Mouse (Mus musculus): ENCODE results near the gene Camkmt.

The Camkmt gene

GRCm38 (mm10) chr17:85469776-85470175 lies 379.4 kb downstream of the Camkmt start:
- DNase-seq, result no peak

GRCm38 (mm10) chr17:85472687-85473202 lies 382.4 kb downstream of the Camkmt start:
- no peak for DNase-seq

GRCm38 (mm10) chr17:85473217-85473616 lies 382.9 kb downstream of the Camkmt start:
- DNase-seq, result no peak

GRCm38 (mm10) chr17:85473881-85474280 lies 383.5 kb downstream of the Camkmt start:
- no peak for DNase-seq

GRCm38 (mm10) chr17:85481241-85481640 lies 390.9 kb downstream of the Camkmt start:
- no peak for DNase-seq

- DNase-seq, result no peak
Measured at GRCm38 (mm10) chr17:85483086-85483485, 392.7 kb downstream of the Camkmt start.

GRCm38 (mm10) chr17:85484015-85484414 lies 393.7 kb downstream of the Camkmt start:
- no peak for DNase-seq

GRCm38 (mm10) chr17:85484526-85484925 lies 394.2 kb downstream of the Camkmt start:
- no peak for DNase-seq

- no peak for DNase-seq
Measured at GRCm38 (mm10) chr17:85485065-85485945, 395.0 kb downstream of the Camkmt start.

- no peak for DNase-seq
Measured at GRCm38 (mm10) chr17:85485946-85486533, 395.7 kb downstream of the Camkmt start.

- no peak for DNase-seq
Measured at GRCm38 (mm10) chr17:85486585-85487480, 396.5 kb downstream of the Camkmt start.

GRCm38 (mm10) chr17:85487531-85487930 lies 397.2 kb downstream of the Camkmt start:
- DNase-seq, result no peak

GRCm38 (mm10) chr17:85488601-85489487 lies 398.5 kb downstream of the Camkmt start:
- DNase-seq, result no peak

GRCm38 (mm10) chr17:85489488-85489980 lies 399.2 kb downstream of the Camkmt start:
- no peak for DNase-seq

GRCm38 (mm10) chr17:85491491-85491890 lies 401.1 kb downstream of the Camkmt start:
- DNase-seq, result no peak

- DNase-seq, result no peak
Measured at GRCm38 (mm10) chr17:85493521-85493920, 403.2 kb downstream of the Camkmt start.

GRCm38 (mm10) chr17:85495012-85495754 lies 404.8 kb downstream of the Camkmt start:
- no peak for DNase-seq

GRCm38 (mm10) chr17:85495871-85496270 lies 405.5 kb downstream of the Camkmt start:
- no peak for DNase-seq

GRCm38 (mm10) chr17:85504888-85505287 lies 414.5 kb downstream of the Camkmt start:
- no peak for DNase-seq

- DNase-seq, result no peak
Measured at GRCm38 (mm10) chr17:85506206-85507088, 416.1 kb downstream of the Camkmt start.

Data from kidney, adult 8-10 months (tissue).